Mouse (Mus musculus) Muller cell, postnatal 12 days (primary cell): ENCODE measurements at regions not wholly inside any gene's neighbourhood (a gene's known extent, or its start where the extent isn't known, plus 50 kb on each side); places are given as distances from the start of the nearest gene placed in this dataset.
"Not testable (repeated sequence)": the region's sequence is repeated elsewhere in the genome, so short reads cannot be mapped to it uniquely, and the experiment has no call there.

Experiments used
- DNase-seq: peaks from one replicate; pipeline ENCODE4 v3.0.0-alpha.2; 2015; ENCODE audit errors: inconsistent ontology term

- peak; percentile 38 for DNase-seq
Observed at GRCm38 (mm10) chr7:60492028-60492995, 352.3 kb upstream of the Snrpn start.

GRCm38 (mm10) chr7:60487839-60488454 lies 347.9 kb upstream of the Snrpn start:
- DNase-seq, result not testable (repeated sequence)

- DNase-seq, result not testable (repeated sequence)
Observed at GRCm38 (mm10) chr7:60450074-60450603, 310.1 kb upstream of the Snrpn start.

- DNase-seq, result not testable (repeated sequence)
Observed at GRCm38 (mm10) chr7:60449239-60450073, 309.4 kb upstream of the Snrpn start.

- no peak for DNase-seq
Observed at GRCm38 (mm10) chr7:60438781-60439180, 298.8 kb upstream of the Snrpn start.

- peak; percentile 70 for DNase-seq
Observed at GRCm38 (mm10) chr7:60391011-60391863, 251.2 kb upstream of the Snrpn start.

- not testable (repeated sequence) for DNase-seq
Observed at GRCm38 (mm10) chr7:60386957-60387356, 246.9 kb upstream of the Snrpn start.

- not testable (repeated sequence) for DNase-seq
Observed at GRCm38 (mm10) chr7:60374001-60374400, 234.0 kb upstream of the Snrpn start.

- not testable (repeated sequence) for DNase-seq
Observed at GRCm38 (mm10) chr7:60352206-60352605, 212.2 kb upstream of the Snrpn start.
